Mouse (Mus musculus) right cerebral cortex, postnatal 25 days (tissue): ENCODE measurements around the gene Osr1.

Source experiments
- DNase-seq: peaks from one replicate; pipeline ENCODE4 v3.0.0; 2022

Gene Osr1

GRCm38 (mm10) chr12:9589561-9590134 lies 19.7 kb downstream of the Osr1 start:
- DNase-seq: no peak

GRCm38 (mm10) chr12:9591141-9591540 lies 21.2 kb downstream of the Osr1 start:
- no peak for DNase-seq

DNA sequence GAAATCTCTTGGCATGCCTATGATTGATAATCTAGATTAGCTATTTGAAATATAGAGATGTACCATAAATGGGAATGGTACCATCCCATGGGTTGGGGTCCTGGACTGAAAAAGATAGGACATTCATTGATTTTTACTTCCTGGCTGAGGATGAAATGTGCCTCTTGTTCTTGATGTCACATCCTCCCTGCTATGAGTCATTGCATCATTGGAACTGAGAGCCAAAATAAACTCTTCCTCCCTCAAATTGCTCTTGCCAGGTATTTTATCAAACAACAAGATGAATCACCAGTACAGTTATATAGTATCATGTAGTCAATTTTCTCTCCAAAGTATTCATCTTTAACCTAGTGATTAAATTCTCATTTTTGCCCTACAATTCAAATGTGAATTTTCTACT lies 28.3 kb downstream of the Osr1 start:
- no peak for DNase-seq
